Mouse (Mus musculus) myocyte (in vitro differentiated cells): ENCODE measurements around the gene Rhoc. TPM values are rescaled to one million over a fixed set of nuclear protein-coding genes. Genes with fewer than 3 reads are reported as not detected.

Experiments used
- H3K27me3 ChIP-seq: one replicate; pipeline ENCODE4 v1.6.1; 2011; ENCODE audit not compliant: control insufficient read depth, insufficient read depth, insufficient read length
- H3K36me3 ChIP-seq: one replicate; pipeline ENCODE4 v1.6.1; 2011; ENCODE audit not compliant: control insufficient read depth, insufficient read depth
- H3K4me2 ChIP-seq: one replicate; pipeline ENCODE4 v1.6.1; 2011; ENCODE audit warnings: low read depth, control low read depth
- H3K4me3 ChIP-seq: one replicate; pipeline ENCODE4 v1.5.1; 2011; ENCODE audit warnings: mild to moderate bottlenecking, control low read depth, moderate library complexity
- H3K79me2 ChIP-seq: one replicate; pipeline ENCODE4 v1.6.1; 2011; ENCODE audit not compliant: control insufficient read depth, insufficient read depth
- H3ac ChIP-seq: one replicate; pipeline ENCODE4 v1.6.1; 2011; ENCODE audit not compliant: control insufficient read depth, insufficient read length
- CEBPB ChIP-seq: IDR thresholded peaks from 2 replicates; pipeline ENCODE4 v1.6.1; 2011; ENCODE audit warnings: mild to moderate bottlenecking, moderate library complexity; ENCODE audit not compliant: poor library complexity, insufficient read depth, severe bottlenecking
- E2F4 ChIP-seq: IDR thresholded peaks from one replicate; pipeline ENCODE4 v1.6.1; 2011; ENCODE audit warnings: mild to moderate bottlenecking, control low read depth, moderate library complexity; ENCODE audit not compliant: insufficient read depth
- MAX ChIP-seq: IDR thresholded peaks from one replicate; pipeline ENCODE4 v1.6.1; 2011; ENCODE audit warnings: low read depth, mild to moderate bottlenecking, control low read depth
- MYOD1 ChIP-seq, 3 experiments: IDR thresholded peaks; one replicate each; pipeline ENCODE4 v1.6.1; 2011; ENCODE audit warnings: control low read depth in 2 of 3, low read depth in 2 of 3, mild to moderate bottlenecking in 2 of 3, moderate library complexity in 1 of 3; ENCODE audit not compliant: insufficient read length in 2 of 3, control insufficient read depth in 1 of 3
- MYOG ChIP-seq, 3 experiments: IDR thresholded peaks; one replicate each; pipeline ENCODE4 v1.6.1; 2011; ENCODE audit warnings: control low read depth in 2 of 3, low read depth in 2 of 3, mild to moderate bottlenecking in 2 of 3; ENCODE audit not compliant: insufficient read length in 2 of 3, control insufficient read depth in 1 of 3, insufficient read depth in 1 of 3
- POLR2A ChIP-seq: IDR thresholded peaks from one replicate; pipeline ENCODE4 v1.6.1; 2011; ENCODE audit warnings: low read depth, mild to moderate bottlenecking, control low read depth, moderate library complexity; ENCODE audit not compliant: insufficient read length
- POLR2AphosphoS2 ChIP-seq: IDR thresholded peaks from one replicate; pipeline ENCODE4 v1.6.1; 2011; ENCODE audit warnings: low read depth, control low read depth; ENCODE audit not compliant: insufficient read length
- REST ChIP-seq: IDR thresholded peaks from one replicate; pipeline ENCODE4 v1.6.1; 2011; ENCODE audit warnings: mild to moderate bottlenecking, control low read depth, moderate library complexity; ENCODE audit not compliant: insufficient read depth, insufficient read length
- SRF ChIP-seq: IDR thresholded peaks from one replicate; pipeline ENCODE4 v1.6.1; 2011; ENCODE audit warnings: low read depth; ENCODE audit not compliant: control insufficient read depth, insufficient read length
- TCF12 ChIP-seq: IDR thresholded peaks from one replicate; pipeline ENCODE4 v1.6.1; 2011; ENCODE audit warnings: mild to moderate bottlenecking, control low read depth; ENCODE audit not compliant: poor library complexity, insufficient read depth, severe bottlenecking
- TCF3 ChIP-seq: IDR thresholded peaks from one replicate; pipeline ENCODE4 v1.6.1; 2011; ENCODE audit warnings: low read depth, control low read depth; ENCODE audit not compliant: insufficient read length
- USF1 ChIP-seq: IDR thresholded peaks from one replicate; pipeline ENCODE4 v1.6.1; 2011; ENCODE audit warnings: low read depth, mild to moderate bottlenecking, control low read depth, moderate library complexity
- polyA plus RNA-seq: library from polyadenylated mRNA; unstranded; fragments of >200 nt; fragmentation: generic; extraction: Trizol; gene quantifications from one replicate; pipeline ENCODE4 v1.2.1, GENCODE M21; 2012; ENCODE audit warnings: missing spikeins

The Rhoc gene
- polyA plus RNA-seq, 1 experiment = 474 TPM

- no peak overlapping the region for H3K4me2 ChIP-seq
- H3K79me2 ChIP-seq = no peaks in the 10 kb centered on the region
- TF ChIP-seq CEBPB (no peak), SRF (no peak), MYOD1 (IDR thresholded peaks at IDR 0.05; ENCODE audit: control insufficient read depth in 1 of 3, insufficient read length in 2 of 3, low read depth in 2 of 3) (no peak), TCF12 (no peak), E2F4 (no peak), MYOG (IDR thresholded peaks at IDR 0.05; ENCODE audit: control insufficient read depth in 1 of 3, insufficient read depth in 1 of 3, insufficient read length in 2 of 3, low read depth in 2 of 3) (no peak), TCF3 (no peak), USF1 (no peak), MAX (no peak), POLR2A (no peak), POLR2AphosphoS2 (no peak)
- no peak overlapping the region for H3K4me3 ChIP-seq
- no peaks in the 10 kb centered on the region for H3K27me3 ChIP-seq
- H3K36me3 ChIP-seq = no peaks in the 10 kb centered on the region
- H3ac ChIP-seq = no peak overlapping the region
These were observed 19.0 kb upstream of the Rhoc start for GRCm38 (mm10) chr3:104769135-104769534.

- Histone ChIP-seq H3K27me3 (no peaks in the 10 kb centered on the region), H3K36me3 (no peaks in the 10 kb centered on the region), H3K4me2 (no peak overlapping the region), H3K4me3 (no peak overlapping the region), H3ac (no peak overlapping the region), H3K79me2 (no peaks in the 10 kb centered on the region)
- TF ChIP-seq E2F4 (no peak), TCF12 (no peak), POLR2A (no peak), MAX (no peak), MYOG (IDR thresholded peaks at IDR 0.05; ENCODE audit: control insufficient read depth in 1 of 3, insufficient read depth in 1 of 3, insufficient read length in 2 of 3, low read depth in 2 of 3) (no peak), USF1 (no peak)
These were observed 18.1 kb upstream of the Rhoc start for GRCm38 (mm10) chr3:104770035-104770434.

GRCm38 (mm10) chr3:104770918-104771317 is 17.3 kb upstream of the Rhoc start:
- H3ac ChIP-seq = no peak overlapping the region
- H3K36me3 ChIP-seq = no peaks in the 10 kb centered on the region
- peaks cover 4% of the 10 kb centered on the region for H3K27me3 ChIP-seq
- H3K4me2 ChIP-seq = no peak overlapping the region
- TF ChIP-seq MYOG (IDR thresholded peaks at IDR 0.05; ENCODE audit: control insufficient read depth in 1 of 3, insufficient read depth in 1 of 3, insufficient read length in 2 of 3, low read depth in 2 of 3) (no peak), E2F4 (no peak), MAX (no peak), SRF (no peak), MYOD1 (IDR thresholded peaks at IDR 0.05; ENCODE audit: control insufficient read depth in 1 of 3, insufficient read length in 2 of 3, low read depth in 2 of 3) (no peak), TCF12 (no peak), POLR2A (no peak), USF1 (no peak), CEBPB (no peak)
- no peak overlapping the region for H3K4me3 ChIP-seq
- H3K79me2 ChIP-seq = no peaks in the 10 kb centered on the region

GRCm38 (mm10) chr3:104771460-104771859 is 16.7 kb upstream of the Rhoc start:
- H3K36me3 ChIP-seq = no peaks in the 10 kb centered on the region
- H3K4me3 ChIP-seq = no peak overlapping the region
- peaks cover 9% of the 10 kb centered on the region for H3K27me3 ChIP-seq
- H3ac ChIP-seq = no peak overlapping the region
- H3K4me2 ChIP-seq = no peak overlapping the region
- TF ChIP-seq MAX = no peak
- no peak for TF ChIP-seq E2F4
- no peak for TF ChIP-seq POLR2A
- no peak for TF ChIP-seq MYOG (IDR thresholded peaks at IDR 0.05; ENCODE audit: control insufficient read depth in 1 of 3, insufficient read depth in 1 of 3, insufficient read length in 2 of 3, low read depth in 2 of 3)
- TF ChIP-seq TCF3 = no peak
- TF ChIP-seq MYOD1 (IDR thresholded peaks at IDR 0.05; ENCODE audit: control insufficient read depth in 1 of 3, insufficient read length in 2 of 3, low read depth in 2 of 3) = no peak
- no peak for TF ChIP-seq REST
- no peaks in the 10 kb centered on the region for H3K79me2 ChIP-seq

- no peak overlapping the region for H3K4me3 ChIP-seq
- no peaks in the 10 kb centered on the region for H3K79me2 ChIP-seq
- no peak overlapping the region for H3ac ChIP-seq
- TF ChIP-seq TCF3 = no peak
- no peak for TF ChIP-seq MYOD1 (IDR thresholded peaks at IDR 0.05; ENCODE audit: control insufficient read depth in 1 of 3, insufficient read length in 2 of 3, low read depth in 2 of 3)
- TF ChIP-seq MAX = no peak
- no peak for TF ChIP-seq POLR2AphosphoS2
- TF ChIP-seq POLR2A = no peak
- H3K27me3 ChIP-seq = peaks cover 16% of the 10 kb centered on the region
- no peaks in the 10 kb centered on the region for H3K36me3 ChIP-seq
- H3K4me2 ChIP-seq = no peak overlapping the region
These were observed 14.9 kb upstream of the Rhoc start for GRCm38 (mm10) chr3:104773301-104773700.
